Mouse (Mus musculus): ENCODE data around the gene Elane. TPM values are rescaled to one million over a fixed set of nuclear protein-coding genes. Genes with fewer than 3 reads are reported as not detected.

Elane gene
- polyA plus RNA-seq, 1 experiment from 2014 or later: not detected

Small RNA genes within 50 kb of the gene (microRNA-seq; reads per million reads assigned to microRNA genes)
- not detected for gene Mir6910

Other genes with a start within 250 kb of the Elane start
- gene Shc2, start 248.3 kb upstream of the Elane start, polyA plus RNA-seq (2015; fragmentation: Nextera tagmentation; extraction: Ambion mirVana): 12.3 and 16.0 TPM in 2 replicates
- gene Odf3l2, start 240.5 kb upstream of the Elane start, polyA plus RNA-seq (2015; fragmentation: Nextera tagmentation; extraction: Ambion mirVana): 0.28 TPM in 1 of 2 replicates, not detected in the other
- 0.57 and 1.0 TPM in 2 replicates for gene Madcam1, start 221.7 kb upstream of the Elane start, polyA plus RNA-seq (2015; fragmentation: Nextera tagmentation; extraction: Ambion mirVana)
- 75.9 and 76.6 TPM in 2 replicates for gene Tpgs1, start 216.9 kb upstream of the Elane start, polyA plus RNA-seq (2015; fragmentation: Nextera tagmentation; extraction: Ambion mirVana)
- 61.1 and 71.1 TPM in 2 replicates for gene Cdc34, start 204.1 kb upstream of the Elane start, polyA plus RNA-seq (2015; fragmentation: Nextera tagmentation; extraction: Ambion mirVana)
- 1.7 and 1.8 TPM in 2 replicates for gene Gzmm, start 197.2 kb upstream of the Elane start, polyA plus RNA-seq (2015; fragmentation: Nextera tagmentation; extraction: Ambion mirVana)
- 726 and 729 TPM in 2 replicates for gene Bsg, start 181.8 kb upstream of the Elane start, polyA plus RNA-seq (2015; fragmentation: Nextera tagmentation; extraction: Ambion mirVana)
- 0.39 and 0.52 TPM in 2 replicates for gene Hcn2, start 169.6 kb upstream of the Elane start, polyA plus RNA-seq (2015; fragmentation: Nextera tagmentation; extraction: Ambion mirVana)
- 47.1 and 50.0 TPM in 2 replicates for gene Polrmt, start 139.7 kb upstream of the Elane start, polyA plus RNA-seq (2015; fragmentation: Nextera tagmentation; extraction: Ambion mirVana)
- gene Fgf22, start 131.2 kb upstream of the Elane start, polyA plus RNA-seq (2015; fragmentation: Nextera tagmentation; extraction: Ambion mirVana): 0.25 and 0.73 TPM in 2 replicates
- gene Rnf126, start 119.3 kb upstream of the Elane start, polyA plus RNA-seq (2015; fragmentation: Nextera tagmentation; extraction: Ambion mirVana): 85.8 and 87.2 TPM in 2 replicates
- gene Fstl3, start 109.0 kb upstream of the Elane start, polyA plus RNA-seq (2015; fragmentation: Nextera tagmentation; extraction: Ambion mirVana): 1.1 and 1.4 TPM in 2 replicates
- gene Prss57, start 95.3 kb upstream of the Elane start, polyA plus RNA-seq (2015; fragmentation: Nextera tagmentation; extraction: Ambion mirVana): 0.36 and 0.62 TPM in 2 replicates
- 327 and 349 TPM in 2 replicates for gene Palm, start 92.7 kb upstream of the Elane start, polyA plus RNA-seq (2015; fragmentation: Nextera tagmentation; extraction: Ambion mirVana)
- 0.48 and 1.2 TPM in 2 replicates for gene Misp, start 65.3 kb upstream of the Elane start, polyA plus RNA-seq (2015; fragmentation: Nextera tagmentation; extraction: Ambion mirVana)
- gene Ptbp1, start 31.8 kb upstream of the Elane start, polyA plus RNA-seq (2015; fragmentation: Nextera tagmentation; extraction: Ambion mirVana): 98.3 and 107 TPM in 2 replicates
- gene Prtn3, start 11.8 kb upstream of the Elane start, polyA plus RNA-seq (2015; fragmentation: Nextera tagmentation; extraction: Ambion mirVana): 12.4 and 15.3 TPM in 2 replicates
- 415 and 495 TPM in 2 replicates for gene Plppr3, start 11.6 kb upstream of the Elane start, polyA plus RNA-seq (2015; fragmentation: Nextera tagmentation; extraction: Ambion mirVana)
- not detected in 2 replicates for gene Cfd, start 4.6 kb downstream of the Elane start, polyA plus RNA-seq (2015; fragmentation: Nextera tagmentation; extraction: Ambion mirVana)
- 53.8 and 54.0 TPM in 2 replicates for gene Med16, start 22.7 kb downstream of the Elane start, polyA plus RNA-seq (2015; fragmentation: Nextera tagmentation; extraction: Ambion mirVana)
- 17.7 and 36.3 TPM in 2 replicates for gene Gm26602, start 24.6 kb downstream of the Elane start, polyA plus RNA-seq (2015; fragmentation: Nextera tagmentation; extraction: Ambion mirVana)
- gene Kiss1r, start 30.7 kb downstream of the Elane start, polyA plus RNA-seq (2015; fragmentation: Nextera tagmentation; extraction: Ambion mirVana): 2.7 and 3.6 TPM in 2 replicates
- 289 and 309 TPM in 2 replicates for gene R3hdm4, start 35.0 kb downstream of the Elane start, polyA plus RNA-seq (2015; fragmentation: Nextera tagmentation; extraction: Ambion mirVana)
- 2.4 and 3.5 TPM in 2 replicates for gene Arid3a, start 40.8 kb downstream of the Elane start, polyA plus RNA-seq (2015; fragmentation: Nextera tagmentation; extraction: Ambion mirVana)
- gene Wdr18, start 73.9 kb downstream of the Elane start, polyA plus RNA-seq (2015; fragmentation: Nextera tagmentation; extraction: Ambion mirVana): 81.8 and 97.7 TPM in 2 replicates
- gene Grin3b, start 84.5 kb downstream of the Elane start, polyA plus RNA-seq (2015; fragmentation: Nextera tagmentation; extraction: Ambion mirVana): 0.29 and 0.60 TPM in 2 replicates
- gene Tmem259, start 98.1 kb downstream of the Elane start, polyA plus RNA-seq (2015; fragmentation: Nextera tagmentation; extraction: Ambion mirVana): 12.3 and 12.8 TPM in 2 replicates
- gene Cnn2, start 102.3 kb downstream of the Elane start, polyA plus RNA-seq (2015; fragmentation: Nextera tagmentation; extraction: Ambion mirVana): 30.5 and 31.3 TPM in 2 replicates
- 3.9 and 4.7 TPM in 2 replicates for gene Abca7, start 110.2 kb downstream of the Elane start, polyA plus RNA-seq (2015; fragmentation: Nextera tagmentation; extraction: Ambion mirVana)
- gene Arhgap45, start 130.4 kb downstream of the Elane start, polyA plus RNA-seq (2015; fragmentation: Nextera tagmentation; extraction: Ambion mirVana): 1.2 and 1.8 TPM in 2 replicates
- gene Polr2e, start 153.5 kb downstream of the Elane start, polyA plus RNA-seq (2015; fragmentation: Nextera tagmentation; extraction: Ambion mirVana): 173 and 178 TPM in 2 replicates
- 443 and 475 TPM in 2 replicates for gene Gpx4, start 160.9 kb downstream of the Elane start, polyA plus RNA-seq (2015; fragmentation: Nextera tagmentation; extraction: Ambion mirVana)
- gene Sbno2, start 219.3 kb downstream of the Elane start, polyA plus RNA-seq (2015; fragmentation: Nextera tagmentation; extraction: Ambion mirVana): 13.1 and 14.9 TPM in 2 replicates
- 18.0 and 19.7 TPM in 2 replicates for gene Stk11, start 229.6 kb downstream of the Elane start, polyA plus RNA-seq (2015; fragmentation: Nextera tagmentation; extraction: Ambion mirVana)

Measured in forebrain, embryonic 16.5 days (tissue).